Mouse (Mus musculus) heart, adult 2 months (tissue): ENCODE measurements around the gene Iah1. TPM values are rescaled to one million over a fixed set of nuclear protein-coding genes. Genes with fewer than 3 reads are reported as not detected.

ENCODE experiments used
- DNase-seq, 2 experiments: peaks; one replicate each; pipeline ENCODE4 v3.0.0; 2021
- H3K27ac ChIP-seq: fragments of 200-600 bp; 2 replicates; pipeline ENCODE4 v1.8.1; 2022
- H3K27me3 ChIP-seq: fragments of 200-500 bp; 2 replicates; pipeline ENCODE4 v1.6.1; 2012; ENCODE audit warnings: mild to moderate bottlenecking, low read length, inconsistent platforms, mixed read lengths; ENCODE audit not compliant: control insufficient read depth, insufficient read depth
- H3K36me3 ChIP-seq: fragments of 200-500 bp; 2 replicates; pipeline ENCODE4 v1.6.1; 2012; ENCODE audit warnings: low read length, inconsistent platforms; ENCODE audit not compliant: control insufficient read depth, insufficient read depth
- H3K4me1 ChIP-seq: fragments of 200-500 bp; 2 replicates; pipeline ENCODE4 v1.6.1; 2011; ENCODE audit warnings: low read length; ENCODE audit not compliant: control insufficient read depth, insufficient read depth
- H3K4me3 ChIP-seq: fragments of 200-600 bp; 2 replicates; pipeline ENCODE4 v1.8.1; 2022
- H3K79me2 ChIP-seq: fragments of 200-500 bp; replicated peaks from 2 replicates; pipeline ENCODE4 v1.6.1; 2012; ENCODE audit warnings: mild to moderate bottlenecking, inconsistent platforms, low read length, moderate library complexity, mixed read lengths; ENCODE audit not compliant: control insufficient read depth, insufficient read depth
- H3K9ac ChIP-seq: fragments of 200-500 bp; 2 replicates; pipeline ENCODE4 v1.6.1; 2012; ENCODE audit warnings: low read depth, mild to moderate bottlenecking, control low read depth, inconsistent platforms, low read length, mixed read lengths
- CTCF ChIP-seq: fragments of 200-600 bp; IDR thresholded peaks from 2 replicates; pipeline ENCODE4 v1.8.1; 2022; ENCODE audit warnings: antibody characterized with exemption, mild to moderate bottlenecking, moderate library complexity
- EP300 ChIP-seq: fragments of 200-500 bp; IDR thresholded peaks from 2 replicates; pipeline ENCODE4 v1.6.1; 2011; ENCODE audit warnings: low read depth, low read length, control low read depth; ENCODE audit not compliant: insufficient read depth
- POLR2A ChIP-seq: fragments of 200-500 bp; IDR thresholded peaks from 2 replicates; pipeline ENCODE4 v1.6.1; 2011; ENCODE audit warnings: mild to moderate bottlenecking, low read depth, low read length, control low read depth; ENCODE audit not compliant: insufficient read depth
- WGBS: fragments of 180-500 bp; shearing (Covaris S2); methylation state at CpG from one replicate; pipeline ENCODE4 v1.1.7; 2018; 5-methylcytosine and 5-hydroxymethylcytosine counted together
- intact Hi-C: fragments of 180-260 bp; cut with DNase I; formaldehyde crosslinking; loops from one replicate; pipeline ENCODE4 v1.15.1; 2025
- polyA plus RNA-seq: library from polyadenylated mRNA; depleted of rRNA; stranded (reverse); fragments of >200 nt; gene quantifications from 2 replicates; pipeline ENCODE4 v1.2.3, GENCODE M21; 2012
- total RNA-seq, 2 experiments: library from RNA; stranded (reverse); gene quantifications; 2 replicates each; pipeline ENCODE4 v1.2.3; 2021

Iah1 gene
- total and polyA plus RNA-seq, 3 experiments: 12.6 to 28.4 (median 13.5) TPM

DNA sequence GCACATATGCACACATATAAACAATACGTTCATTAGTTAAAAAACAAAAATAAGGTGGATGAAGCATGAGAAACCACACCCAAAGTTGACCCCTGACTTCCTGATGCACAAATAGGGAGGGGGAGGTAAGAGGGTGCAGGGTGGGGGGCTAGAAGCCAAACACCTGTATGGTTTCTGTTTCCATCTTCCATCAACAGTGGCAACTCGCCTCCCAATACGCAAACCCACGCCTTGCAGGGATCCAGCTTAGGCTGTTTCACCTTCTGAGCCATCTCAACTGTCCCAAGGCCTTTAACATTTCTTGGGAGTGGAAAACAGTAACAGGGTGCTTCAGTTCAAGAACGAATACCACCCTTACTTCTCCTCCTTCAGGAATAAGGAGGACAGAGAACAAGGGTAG, 21.0 kb downstream of the Iah1 start:
- peaks cover 5% of the 10 kb centered on the region; the same call in 1 of the 2 replicates for H3K36me3 ChIP-seq
- H3K4me1 ChIP-seq: no peaks in the 10 kb centered on the region
- H3K4me3 ChIP-seq: no peak overlapping the region
- WGBS: 97% methylated on average over 5 of the region's 5 CpGs
- H3K27me3 ChIP-seq: no peaks in the 10 kb centered on the region
- H3K27ac ChIP-seq: no peak overlapping the region
- H3K79me2 ChIP-seq: no peaks in the 10 kb centered on the region
- TF ChIP-seq EP300 (no peak), POLR2A (no peak), CTCF (no peak)
- intact Hi-C loops: no loop called here
- no peak overlapping the region for H3K9ac ChIP-seq
- no peak for DNase-seq

DNA sequence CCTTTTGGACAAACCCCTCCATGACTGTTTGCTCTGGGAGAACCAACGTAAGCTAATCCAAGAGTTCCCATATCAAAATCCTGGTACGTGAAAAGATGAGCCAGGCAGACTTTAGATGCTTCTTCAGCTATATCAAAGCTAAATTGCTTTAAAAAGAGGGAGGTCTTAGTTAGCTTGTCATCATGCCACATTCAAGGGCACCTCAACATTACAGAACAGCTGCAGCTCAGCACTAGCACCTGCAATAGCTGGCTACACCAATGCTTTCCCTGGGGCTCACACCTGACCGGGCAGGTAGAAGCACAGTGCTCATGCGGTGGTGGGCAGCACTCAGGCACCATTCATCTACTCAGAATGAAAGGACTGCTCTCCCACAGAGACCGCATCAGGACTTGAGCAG, 24.5 kb downstream of the Iah1 start:
- intact Hi-C loops: no loop called here
- TF ChIP-seq POLR2A: no peak
- no peak for TF ChIP-seq EP300

DNA sequence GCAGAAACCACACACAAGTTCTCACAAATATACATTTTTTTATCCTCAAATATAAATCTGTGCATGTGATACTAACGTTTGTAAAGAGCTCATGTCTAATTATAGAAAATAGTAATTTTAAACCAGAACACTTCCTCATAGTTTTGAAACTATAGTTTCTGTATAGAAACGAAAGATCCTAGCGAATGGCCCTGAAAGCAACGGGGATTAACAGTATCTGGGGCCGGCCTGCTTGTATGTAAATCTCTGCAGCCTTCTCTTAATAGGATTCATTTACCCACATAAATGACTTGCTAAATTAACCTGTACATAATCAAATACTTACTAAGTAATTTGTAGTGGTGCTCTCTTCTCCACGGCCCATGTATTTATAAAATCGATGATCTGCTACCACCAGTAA, 30.8 kb downstream of the Iah1 start:
- Histone ChIP-seq H3K79me2 (no peaks in the 10 kb centered on the region), H3K9ac (no peak overlapping the region), H3K4me3 (no peak overlapping the region), H3K27me3 (no peaks in the 10 kb centered on the region), H3K36me3 (peaks cover 7% of the 10 kb centered on the region), H3K27ac (no peak overlapping the region), H3K4me1 (no peaks in the 10 kb centered on the region)
- TF ChIP-seq CTCF (no peak), POLR2A (no peak), EP300 (no peak)
- WGBS: 81% methylated on average over 7 of the region's 7 CpGs
- DNase-seq: no peak
- intact Hi-C loops: no loop called here

More for the DNA sequence above, 24.5 kb downstream of the Iah1 start:
- 96% methylated on average over 5 of the region's 5 CpGs for WGBS
- no peak for DNase-seq
- H3K9ac ChIP-seq: no peak overlapping the region
- no peak overlapping the region for H3K4me3 ChIP-seq
- no peaks in the 10 kb centered on the region for H3K79me2 ChIP-seq
- H3K4me1 ChIP-seq: no peaks in the 10 kb centered on the region
- peaks cover 5% of the 10 kb centered on the region for H3K36me3 ChIP-seq
- no peaks in the 10 kb centered on the region for H3K27me3 ChIP-seq
- no peak overlapping the region for H3K27ac ChIP-seq

DNA sequence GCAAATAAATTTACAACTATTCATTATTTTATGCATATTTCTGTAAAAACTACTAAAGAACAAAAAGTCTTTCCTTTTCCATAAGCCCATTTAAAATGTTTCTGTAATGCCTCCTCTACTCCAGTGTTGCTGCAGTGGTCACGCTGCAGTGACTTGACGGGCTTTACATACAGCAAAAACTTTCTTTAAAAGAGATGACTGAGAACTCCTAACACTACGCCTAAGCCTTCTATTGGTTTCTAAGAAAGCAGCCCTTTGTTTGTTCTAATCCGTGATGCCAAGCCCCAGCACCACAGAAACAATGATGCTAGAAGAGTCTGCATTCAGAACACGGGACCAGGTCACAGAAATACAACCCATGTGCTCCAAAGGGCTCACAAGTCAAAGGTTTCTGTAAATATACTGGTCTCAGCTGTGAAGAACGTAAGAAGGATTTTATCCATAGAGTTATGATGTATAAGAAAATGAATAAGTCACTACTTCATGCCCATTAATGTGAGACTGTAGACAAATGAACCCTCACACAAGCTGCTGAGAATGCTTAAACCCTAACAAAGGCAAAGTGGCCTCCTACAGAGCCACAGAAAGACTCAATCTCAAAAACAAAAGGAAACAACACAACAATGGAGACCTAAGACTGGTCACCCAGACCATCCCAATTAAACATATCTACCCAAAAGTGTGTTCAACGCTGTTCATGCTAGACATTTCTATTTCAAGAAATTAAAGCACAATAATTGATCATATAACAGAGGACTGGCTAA, 34.1 kb downstream of the Iah1 start:
- Histone ChIP-seq H3K36me3 (peaks cover 9% of the 10 kb centered on the region), H3K27me3 (no peaks in the 10 kb centered on the region), H3K27ac (no peak overlapping the region), H3K4me3 (no peak overlapping the region), H3K79me2 (no peaks in the 10 kb centered on the region), H3K4me1 (no peaks in the 10 kb centered on the region), H3K9ac (no peak overlapping the region)
- DNase-seq: no peak
- intact Hi-C loops: no loop called here
- 92% methylated on average over 7 of the region's 7 CpGs for WGBS
- TF ChIP-seq POLR2A (no peak), CTCF (no peak), EP300 (no peak)

GRCm38 (mm10) chr12:21353681-21354080, 37.5 kb downstream of the Iah1 start:
- no peaks in the 10 kb centered on the region for H3K4me1 ChIP-seq
- no peak overlapping the region for H3K9ac ChIP-seq
- H3K27me3 ChIP-seq: no peaks in the 10 kb centered on the region
- DNase-seq: no peak
- no peak overlapping the region for H3K27ac ChIP-seq
- WGBS: 95% methylated on average over 8 of the region's 8 CpGs
- H3K79me2 ChIP-seq: no peaks in the 10 kb centered on the region
- H3K36me3 ChIP-seq: peaks cover 5% of the 10 kb centered on the region; the same call in 1 of the 2 replicates
- no peak overlapping the region for H3K4me3 ChIP-seq
- TF ChIP-seq EP300 (no peak), POLR2A (no peak), CTCF (no peak)
- intact Hi-C loops: no loop called here

DNA sequence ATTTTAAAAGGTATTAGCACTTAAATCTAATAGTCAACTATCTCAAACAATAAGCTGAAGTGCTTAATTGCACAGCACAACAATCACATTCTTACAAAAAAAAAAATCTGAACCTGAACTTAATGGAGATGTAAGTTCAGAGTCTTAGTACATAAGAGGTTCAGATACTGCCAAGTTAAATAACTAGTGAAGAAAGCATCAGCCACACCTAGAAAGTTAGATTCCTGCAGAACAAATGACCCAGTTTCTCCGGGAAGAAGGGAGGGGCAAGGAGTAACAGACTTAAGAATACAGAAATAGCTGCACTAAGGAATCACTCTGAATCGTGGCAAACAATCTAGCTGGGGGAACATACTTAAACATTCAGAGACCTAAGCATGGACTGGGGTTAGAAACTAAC, 46.5 kb downstream of the Iah1 start:
- WGBS: 14% methylated on average over 2 of the region's 2 CpGs
- peaks cover 3% of the 10 kb centered on the region; the same call in 1 of the 2 replicates for H3K79me2 ChIP-seq
- DNase-seq: no peak
- H3K36me3 ChIP-seq: peaks cover 10% of the 10 kb centered on the region
- no peak for TF ChIP-seq EP300
- no peak for TF ChIP-seq CTCF
- TF ChIP-seq POLR2A: no peak
- intact Hi-C loops: no loop called here
- peaks cover 5% of the 10 kb centered on the region for H3K4me1 ChIP-seq
- H3K27ac ChIP-seq: peak overlapping the region; percentile 49
- no peak overlapping the region for H3K9ac ChIP-seq
- no peaks in the 10 kb centered on the region for H3K27me3 ChIP-seq
- no peak overlapping the region for H3K4me3 ChIP-seq
